Mouse (Mus musculus) brain, embryonic 14.5 days (tissue): ENCODE results near the gene Akap13.

Experiments used
- CTCF ChIP-seq: fragments of 200-500 bp; IDR thresholded peaks from 2 replicates; pipeline ENCODE4 v1.5.1; 2012; ENCODE audit warnings: inconsistent platforms, mild to moderate bottlenecking, moderate library complexity, borderline replicate concordance; ENCODE audit not compliant: insufficient read depth, insufficient read length; ENCODE audit errors: extremely low read depth
- POLR2A ChIP-seq: fragments of 200-500 bp; IDR thresholded peaks from 2 replicates; pipeline ENCODE4 v1.6.1; 2012; ENCODE audit warnings: mild to moderate bottlenecking, inconsistent platforms, borderline replicate concordance; ENCODE audit not compliant: poor library complexity, insufficient read depth, insufficient read length, severe bottlenecking; ENCODE audit errors: extremely low read depth

GRCm38 (mm10) chr7:75768169-75768568 is 312.8 kb downstream of the Akap13 start:
- no peak for TF ChIP-seq POLR2A
- TF ChIP-seq CTCF: no peak
